Mouse (Mus musculus) olfactory bulb, adult 2 months (tissue): Measurements from ENCODE around the gene G3bp2.

Experiments
- CTCF ChIP-seq: fragments of 200-500 bp; IDR thresholded peaks from 2 replicates; pipeline ENCODE4 v1.5.1; 2012; ENCODE audit warnings: low read depth, mild to moderate bottlenecking, low read length, moderate library complexity; ENCODE audit not compliant: insufficient read depth
- POLR2A ChIP-seq: fragments of 200-500 bp; IDR thresholded peaks from 2 replicates; pipeline ENCODE4 v1.6.1; 2012; ENCODE audit warnings: mild to moderate bottlenecking, low read depth, low read length, moderate library complexity; ENCODE audit not compliant: insufficient read depth

GRCm38 (mm10) chr5:92074061-92074460, 9.5 kb downstream of the G3bp2 start:
- TF ChIP-seq POLR2A = no peak
- TF ChIP-seq CTCF = no peak
